Mouse (Mus musculus) C3H10T1/2 (cell line): ENCODE measurements around the gene Hal. TPM values are rescaled to one million over a fixed set of nuclear protein-coding genes. Genes with fewer than 3 reads are reported as not detected.

ENCODE experiments used
- polyA plus RNA-seq, 2 experiments: library from polyadenylated mRNA; unstranded; fragments of >200 nt; fragmentation: generic; extraction: Trizol; gene quantifications; one replicate each; pipeline ENCODE4 v1.2.1; 2012; ENCODE audit warnings: missing spikeins in 2 of 2

The Hal gene
- under 1 TPM; 0.04 to 0.30 TPM for polyA plus RNA-seq

GRCm38 (mm10) chr10:93488066-93488827, at the start of gene Hal:
Gene Hal, plus strand, starts transcription at chr10:93488768.

GRCm38 (mm10) chr10:93539775-93540430, 51.3 kb downstream of the Hal start, which contains the start of gene Amdhd1:
Gene Amdhd1, minus strand, starts transcription at chr10:93540033.

GRCm38 (mm10) chr10:93540431-93541210, 52.1 kb downstream of the Hal start, which contains the start of gene Ccdc38:
Gene Ccdc38, plus strand, starts transcription at chr10:93540632.

Other genes with a start within 250 kb of the Hal start
- 10 to 100 TPM; 28.7 to 41.3 TPM for gene Elk3, start 177.6 kb upstream of the Hal start, polyA plus RNA-seq
- gene Lta4h, start 35.4 kb upstream of the Hal start, polyA plus RNA-seq = 10 to 100 TPM; 52.2 to 74.7 TPM
- gene Amdhd1, start 51.3 kb downstream of the Hal start, polyA plus RNA-seq = under 1 TPM; 0.06 TPM
- gene Ccdc38, start 51.9 kb downstream of the Hal start, polyA plus RNA-seq = under 1 TPM; 0.01 to 0.07 TPM
- gene Snrpf, start 100.9 kb downstream of the Hal start, polyA plus RNA-seq = 100 to 1,000 TPM; 167 to 224 TPM
- gene Ntn4, start 151.9 kb downstream of the Hal start, polyA plus RNA-seq = under 1 TPM; 0.06 to 0.28 TPM